Mouse (Mus musculus) lung, adult 2 months (tissue): ENCODE data around the gene Nr3c2.

Source experiments
- CTCF ChIP-seq: fragments of 200-500 bp; IDR thresholded peaks from 2 replicates; pipeline ENCODE4 v1.5.1; 2011; ENCODE audit warnings: mild to moderate bottlenecking, low read length, control low read depth; ENCODE audit not compliant: insufficient read depth
- POLR2A ChIP-seq: fragments of 200-500 bp; IDR thresholded peaks from 2 replicates; pipeline ENCODE4 v1.6.1; 2011; ENCODE audit warnings: low read depth, mild to moderate bottlenecking, control low read depth, low read length, borderline replicate concordance; ENCODE audit errors: extremely low read depth

GRCm38 (mm10) chr8:76987876-76988275 lies 88.6 kb downstream of the Nr3c2 start:
- no peak for TF ChIP-seq CTCF
- TF ChIP-seq POLR2A = no peak
